Mouse (Mus musculus) leukemia stem cell, adult 10-12 weeks (primary cell): Measurements from ENCODE around the gene 1700040F15Rik. TPM values are rescaled to one million over a fixed set of nuclear protein-coding genes. Genes with fewer than 3 reads are reported as not detected.

ENCODE experiments used
- polyA plus RNA-seq: library from polyadenylated mRNA; stranded (reverse); fragments of >175 nt; gene quantifications from 2 replicates; pipeline ENCODE4 v1.2.3, GENCODE M21; 2012; ENCODE audit warnings: low replicate concordance

1700040F15Rik gene
- polyA plus RNA-seq: not detected in 2 replicates

DNA sequence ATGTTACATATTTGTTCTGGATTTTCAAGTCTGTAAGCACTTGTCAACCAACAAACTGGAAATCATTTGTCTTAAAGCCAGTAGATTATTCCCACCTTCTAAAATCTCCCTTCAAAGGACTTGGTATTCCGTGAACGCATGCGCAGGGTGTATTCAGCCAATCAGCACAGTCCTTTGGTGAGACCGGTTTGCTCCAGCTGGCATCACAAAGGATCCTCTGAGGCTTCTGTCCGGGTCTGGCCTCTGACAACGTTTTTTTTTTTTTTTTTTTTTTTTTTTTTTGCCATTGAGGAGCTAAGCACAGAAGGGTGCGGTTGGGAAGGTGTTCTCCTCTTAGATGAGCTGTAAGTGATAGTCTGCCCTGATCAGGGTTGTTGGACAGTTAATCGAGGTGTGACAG is at the start of gene 1700040F15Rik:
Gene 1700040F15Rik, plus strand, starts transcription at position 301 of the 400 bp plus-strand sequence.

